Mouse (Mus musculus) cortical plate, adult 2 months (tissue): ENCODE results near the gene Nos3. TPM values are rescaled to one million over a fixed set of nuclear protein-coding genes. Genes with fewer than 3 reads are reported as not detected.

Source experiments
- H3K27ac ChIP-seq: fragments of 200-500 bp; 2 replicates; pipeline ENCODE4 v1.5.1; 2012; ENCODE audit warnings: low read length, control low read depth, inconsistent platforms; ENCODE audit not compliant: insufficient read depth
- H3K4me1 ChIP-seq: fragments of 200-500 bp; 2 replicates; pipeline ENCODE4 v1.6.1; 2011; ENCODE audit warnings: low read length; ENCODE audit not compliant: control insufficient read depth, insufficient read depth
- H3K4me3 ChIP-seq: fragments of 200-500 bp; 2 replicates; pipeline ENCODE4 v1.5.1; 2011; ENCODE audit warnings: mild to moderate bottlenecking, low read length, control low read depth; ENCODE audit not compliant: insufficient read depth
- CTCF ChIP-seq: fragments of 200-500 bp; IDR thresholded peaks from 2 replicates; pipeline ENCODE4 v1.5.1; 2011; ENCODE audit warnings: mild to moderate bottlenecking, control low read depth, low read length; ENCODE audit not compliant: insufficient read depth; ENCODE audit errors: extremely low read depth
- POLR2A ChIP-seq: fragments of 200-500 bp; IDR thresholded peaks from 2 replicates; pipeline ENCODE4 v1.6.1; 2011; ENCODE audit warnings: mild to moderate bottlenecking, low read length, control low read depth; ENCODE audit not compliant: insufficient read depth; ENCODE audit errors: extremely low read depth
- polyA plus RNA-seq: library from polyadenylated mRNA; depleted of rRNA; stranded (reverse); fragments of >200 nt; gene quantifications from 2 replicates; pipeline ENCODE4 v1.2.3, GENCODE M21; 2012

The Nos3 gene
- polyA plus RNA-seq, 1 experiment, result 10.4 TPM

DNA sequence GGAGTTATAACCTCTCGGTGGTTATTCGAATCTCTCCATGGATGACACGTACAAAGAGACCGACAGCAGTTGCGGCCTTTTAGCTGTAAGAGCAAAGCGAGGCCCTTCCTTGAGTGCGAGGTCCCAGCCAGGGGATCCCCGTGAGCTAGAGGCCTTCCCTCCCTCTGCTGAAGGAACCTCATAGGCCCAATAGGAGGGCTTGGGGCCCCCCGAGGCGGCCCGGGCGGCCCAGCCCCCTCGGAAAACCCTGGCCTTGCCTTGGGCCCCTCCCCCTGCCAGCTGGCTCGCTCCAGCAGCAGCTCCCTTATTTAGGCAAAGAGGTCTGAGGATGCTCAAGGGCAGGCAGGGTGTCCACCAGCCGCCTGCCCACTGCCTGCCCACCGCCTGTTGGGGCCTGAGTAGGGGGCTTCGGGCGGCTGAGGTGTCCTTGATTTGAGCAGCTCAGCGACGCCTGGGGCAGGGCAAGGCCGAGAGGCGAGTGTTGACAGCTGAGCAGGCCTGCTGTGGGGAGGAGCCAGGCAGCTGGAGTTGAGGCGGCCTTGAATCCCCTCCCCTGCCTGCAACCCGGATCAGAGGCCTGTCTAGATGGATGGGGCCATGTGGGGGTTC, 12.3 kb upstream of the Nos3 start:
- H3K27ac ChIP-seq, result peak overlapping the region; percentile 49
- peaks cover 3% of the 10 kb centered on the region; the same call in 1 of the 2 replicates for H3K4me1 ChIP-seq
- TF ChIP-seq POLR2A, result no peak
- no peak for TF ChIP-seq CTCF

GRCm38 (mm10) chr5:24353327-24353726, 11.3 kb upstream of the Nos3 start:
- Histone ChIP-seq H3K4me3 (no peak overlapping the region), H3K4me1 (peaks cover 3% of the 10 kb centered on the region; the same call in 1 of the 2 replicates), H3K27ac (no peak overlapping the region)
- TF ChIP-seq POLR2A, result no peak
- TF ChIP-seq CTCF, result no peak

More for the DNA sequence above, 12.3 kb upstream of the Nos3 start:
- H3K4me3 ChIP-seq, result peak overlapping the region; percentile 48

DNA sequence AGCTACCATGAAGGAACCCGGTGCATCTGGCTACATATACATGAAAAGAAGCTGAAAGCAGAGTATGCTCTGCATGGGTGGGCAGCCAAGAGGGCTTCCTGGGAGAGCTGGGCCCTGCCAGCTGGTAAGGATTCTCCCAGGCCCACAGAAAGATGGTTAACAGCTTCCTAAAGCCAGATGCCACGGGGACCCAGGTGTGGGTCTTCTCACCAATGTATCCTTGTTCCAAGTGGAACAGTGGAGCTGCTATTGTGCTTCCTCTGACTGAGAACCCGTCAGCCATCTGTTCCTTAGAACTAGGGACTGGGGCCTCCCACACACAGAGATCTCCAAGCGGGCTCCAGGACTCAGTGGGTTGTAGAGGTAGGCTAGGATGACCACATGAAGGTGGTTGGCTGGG, 7.8 kb upstream of the Nos3 start:
- H3K4me1 ChIP-seq, result no peaks in the 10 kb centered on the region
- TF ChIP-seq CTCF (no peak), POLR2A (no peak)
- H3K4me3 ChIP-seq, result no peak overlapping the region
- no peak overlapping the region for H3K27ac ChIP-seq

GRCm38 (mm10) chr5:24357461-24357860, 7.1 kb upstream of the Nos3 start:
- Histone ChIP-seq H3K4me1 (no peaks in the 10 kb centered on the region), H3K27ac (no peak overlapping the region), H3K4me3 (no peak overlapping the region)
- TF ChIP-seq CTCF (peak; percentile 38; the same call in 1 of the 2 replicates), POLR2A (no peak)

- no peaks in the 10 kb centered on the region for H3K4me1 ChIP-seq
- no peak overlapping the region for H3K27ac ChIP-seq
- no peak overlapping the region for H3K4me3 ChIP-seq
- TF ChIP-seq POLR2A, result no peak
- peak; percentile 94 for TF ChIP-seq CTCF
Observed at GRCm38 (mm10) chr5:24360792-24361454, 3.7 kb upstream of the Nos3 start.

DNA sequence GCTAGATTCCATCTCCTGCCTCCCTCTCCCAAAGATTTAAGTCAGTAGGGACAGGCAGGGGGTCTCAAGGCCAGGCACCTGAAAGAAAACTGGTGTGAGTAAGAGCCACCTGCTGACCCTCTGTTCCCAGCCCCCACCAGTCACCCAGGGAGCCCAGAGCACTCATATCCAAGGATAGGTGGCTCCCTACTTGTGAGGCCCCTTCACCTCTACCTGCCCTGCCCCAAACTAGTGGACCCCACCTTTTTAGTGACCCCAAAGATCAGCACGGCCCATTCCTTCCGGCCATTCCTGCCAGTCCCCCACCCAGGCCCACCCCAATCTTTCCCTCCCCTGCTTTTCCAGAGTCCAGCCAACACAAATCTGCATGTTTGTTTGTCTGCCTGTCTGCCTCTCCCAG, 1.1 kb upstream of the Nos3 start:
- TF ChIP-seq POLR2A, result no peak
- H3K4me1 ChIP-seq, result no peaks in the 10 kb centered on the region
- H3K27ac ChIP-seq, result no peak overlapping the region
- no peak overlapping the region for H3K4me3 ChIP-seq

DNA sequence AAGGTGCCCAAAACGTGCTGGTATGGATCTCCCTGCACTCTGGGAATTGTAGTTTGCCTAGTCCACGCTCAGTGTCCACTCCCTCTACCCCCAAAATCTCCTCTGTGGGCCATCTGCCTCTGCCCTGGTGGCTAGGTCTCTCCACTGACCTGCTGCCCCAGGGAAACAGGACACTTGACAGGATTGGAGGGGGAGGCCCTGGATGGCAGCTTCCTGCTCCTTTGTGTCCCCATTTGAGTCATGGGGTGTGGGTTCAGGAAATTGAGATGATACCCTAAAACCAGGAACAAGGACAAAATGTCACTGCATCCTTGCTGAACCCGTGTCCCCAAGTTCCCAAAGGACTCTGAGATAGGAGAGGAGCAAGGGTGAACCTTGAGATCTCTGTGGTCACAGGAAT, 549 bp upstream of the Nos3 start:
- H3K27ac ChIP-seq, result 0 out of 2 replicates have a peak overlapping the region, but pooled peaks have one; percentile 12
- no peak for TF ChIP-seq POLR2A
- no peak for TF ChIP-seq CTCF
- no peaks in the 10 kb centered on the region for H3K4me1 ChIP-seq

DNA sequence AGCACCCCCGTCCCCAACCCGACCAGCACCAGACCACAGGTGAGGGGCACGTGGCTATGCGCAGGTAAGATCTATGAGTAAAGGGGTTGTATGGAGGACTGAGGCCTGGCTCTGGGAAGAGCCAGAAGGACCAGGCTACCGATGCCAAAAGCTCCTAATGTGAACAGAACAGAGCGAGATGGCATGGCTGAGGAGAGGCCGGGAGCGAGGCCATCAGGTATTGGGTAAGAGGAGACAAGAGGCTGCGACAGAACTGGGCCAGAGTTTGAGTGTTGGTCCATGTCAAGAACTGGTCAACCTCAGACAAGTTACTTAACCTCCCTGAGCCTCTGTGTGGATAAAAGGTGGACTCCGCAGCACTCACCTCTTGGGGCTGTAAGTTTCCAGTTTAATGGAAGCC, 353 bp downstream of the Nos3 start:
- Histone ChIP-seq H3K4me3 (peak overlapping the region; percentile 8; the same call in 1 of the 2 replicates), H3K27ac (peak overlapping the region; percentile 59; the same call in 1 of the 2 replicates)

More for the DNA sequence above, 549 bp upstream of the Nos3 start:
- no peak overlapping the region for H3K4me3 ChIP-seq

DNA sequence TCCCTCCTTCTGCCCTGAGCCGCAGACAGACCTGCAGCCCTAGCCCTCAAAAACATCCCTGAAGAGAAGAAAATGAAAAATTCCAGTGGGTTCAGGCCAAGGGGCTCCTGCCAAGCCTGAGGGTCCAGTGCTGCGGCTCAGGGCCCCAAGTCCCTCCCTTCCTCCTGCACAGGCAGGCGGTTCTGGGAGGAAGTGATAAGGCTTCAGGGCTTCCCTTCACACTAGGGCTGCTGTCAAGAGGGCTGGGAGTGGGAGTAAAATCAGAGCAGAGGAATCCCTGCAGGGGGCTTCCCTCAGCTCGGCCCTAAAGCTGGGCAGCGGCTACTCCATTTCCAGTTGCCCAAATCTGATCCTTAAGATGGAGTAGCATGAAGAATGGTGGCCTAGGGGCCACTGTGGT, 918 bp downstream of the Nos3 start:
- TF ChIP-seq POLR2A (no peak), CTCF (no peak)
- H3K27ac ChIP-seq, result no peak overlapping the region
- H3K4me3 ChIP-seq, result peak overlapping the region; percentile 8; the same call in 1 of the 2 replicates
- H3K4me1 ChIP-seq, result no peaks in the 10 kb centered on the region

More for the DNA sequence above, 353 bp downstream of the Nos3 start:
- no peaks in the 10 kb centered on the region for H3K4me1 ChIP-seq
- TF ChIP-seq CTCF, result no peak
- no peak for TF ChIP-seq POLR2A

DNA sequence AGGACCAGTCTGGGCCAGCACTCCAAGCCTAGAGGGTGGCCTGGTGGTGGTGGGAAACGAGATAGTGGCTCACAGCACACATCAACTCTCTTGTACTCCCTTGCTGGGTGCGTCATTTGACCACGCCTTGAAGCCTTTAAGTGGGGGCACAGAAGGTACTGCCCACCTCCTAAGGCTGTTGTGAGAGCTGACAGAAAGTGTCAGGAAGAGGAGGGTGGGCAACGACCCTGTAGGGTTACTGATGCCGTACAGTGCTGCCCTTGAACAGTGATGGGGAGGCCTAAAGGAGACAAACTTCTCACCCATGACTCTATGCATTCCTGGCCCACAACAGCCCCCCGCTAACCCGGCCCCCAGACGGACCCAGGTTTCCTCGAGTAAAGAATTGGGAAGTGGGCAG, 1.8 kb downstream of the Nos3 start:
- TF ChIP-seq CTCF (no peak), POLR2A (no peak)
- no peak overlapping the region for H3K27ac ChIP-seq
- H3K4me3 ChIP-seq, result no peak overlapping the region
- no peaks in the 10 kb centered on the region for H3K4me1 ChIP-seq
